Mouse (Mus musculus) limb, embryonic 15.5 days (tissue): ENCODE data around the gene Kcnab1. TPM values are rescaled to one million over a fixed set of nuclear protein-coding genes. Genes with fewer than 3 reads are reported as not detected.

ENCODE experiments used
- ATAC-seq: fragments of 200-750 bp; cut with Nextera tagmentation; 2 replicates; pipeline ENCODE4 v1.8.0; 2017; ENCODE audit warnings: low read depth, moderate TSS enrichment; ENCODE audit not compliant: insufficient number of reproducible peaks, low FRiP score, low TSS enrichment
- H3K27ac ChIP-seq: fragments of 300-500 bp; sonication (generic); 2 replicates; pipeline ENCODE4 v1.5.1; 2015; ENCODE audit warnings: moderate library complexity, mild to moderate bottlenecking, inconsistent platforms
- H3K27me3 ChIP-seq: fragments of 300-500 bp; sonication (generic); 2 replicates; pipeline ENCODE4 v1.6.1; 2015; ENCODE audit warnings: inconsistent platforms
- H3K36me3 ChIP-seq: fragments of 300-500 bp; sonication (generic); 2 replicates; pipeline ENCODE4 v1.6.1; 2015; ENCODE audit warnings: inconsistent platforms
- H3K4me1 ChIP-seq: fragments of 300-500 bp; sonication (generic); 2 replicates; pipeline ENCODE4 v1.6.1; 2015; ENCODE audit warnings: inconsistent platforms
- H3K4me2 ChIP-seq: fragments of 300-500 bp; sonication (generic); 2 replicates; pipeline ENCODE4 v1.6.1; 2015; ENCODE audit warnings: mild to moderate bottlenecking, inconsistent platforms
- H3K4me3 ChIP-seq: fragments of 300-500 bp; sonication (generic); 2 replicates; pipeline ENCODE4 v1.5.1; 2015; ENCODE audit warnings: mild to moderate bottlenecking, inconsistent platforms
- H3K9ac ChIP-seq: fragments of 300-500 bp; sonication (generic); 2 replicates; pipeline ENCODE4 v1.6.1; 2015; ENCODE audit warnings: inconsistent platforms
- H3K9me3 ChIP-seq: fragments of 300-500 bp; sonication (generic); 2 replicates; pipeline ENCODE4 v1.6.1; 2016; ENCODE audit warnings: inconsistent platforms
- WGBS: fragments of 180-500 bp; shearing (Covaris S2); methylation state at CpG from one replicate; pipeline ENCODE4 v1.1.7; 2015; 5-methylcytosine and 5-hydroxymethylcytosine counted together
- polyA plus RNA-seq: library from polyadenylated mRNA; unstranded; fragments of >200 nt; fragmentation: Nextera tagmentation; extraction: Ambion mirVana; gene quantifications from 2 replicates; pipeline ENCODE4 v1.2.1, GENCODE M21; 2015

Kcnab1 gene
- polyA plus RNA-seq, 1 experiment from 2014 or later, result 7.5 TPM

DNA sequence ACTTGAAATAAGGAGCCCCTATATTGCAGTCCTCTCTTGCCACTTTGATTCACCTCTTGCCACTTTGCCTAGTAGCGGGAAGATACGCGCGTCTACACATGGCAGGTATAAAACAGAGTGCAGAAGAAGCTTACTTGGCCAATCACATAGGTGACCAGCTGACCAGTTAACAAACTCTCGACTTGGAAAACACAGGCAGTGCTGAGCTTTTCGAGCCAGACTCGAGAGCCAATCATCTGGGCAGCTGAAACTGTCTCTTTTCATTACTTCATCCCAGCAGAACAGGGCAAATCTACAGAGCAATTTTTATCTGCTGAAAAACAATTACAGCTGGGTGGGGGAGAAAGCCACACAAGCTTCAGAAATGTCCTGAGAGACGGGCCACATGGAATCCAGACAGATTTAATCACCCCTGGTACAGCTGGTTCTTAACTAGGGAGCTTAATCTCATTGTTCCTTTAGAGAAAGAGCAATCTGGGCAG, 96.4 kb downstream of the Kcnab1 start:
- no peak for ATAC-seq

DNA sequence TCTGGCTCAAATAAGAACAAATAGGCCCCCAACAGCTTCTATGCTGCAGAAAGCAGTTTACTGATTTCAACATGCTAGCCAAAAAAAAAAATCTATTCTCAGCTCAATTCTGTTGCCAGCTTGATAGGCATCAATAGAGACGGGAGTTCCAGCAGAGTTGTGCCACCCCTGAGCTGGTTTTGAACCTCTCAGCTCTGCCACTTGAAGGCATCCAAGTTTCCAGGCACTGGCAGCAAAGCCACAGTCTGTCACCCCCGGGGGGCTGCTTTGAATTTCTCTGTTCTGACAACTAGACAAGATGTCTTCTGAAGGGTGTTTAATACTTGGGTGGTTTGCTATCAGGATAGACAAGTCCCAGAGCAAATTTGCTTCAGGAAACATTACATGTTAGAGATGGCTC, 104.5 kb downstream of the Kcnab1 start:
- Histone ChIP-seq H3K27me3 (no peaks in the 10 kb centered on the region), H3K27ac (no peak overlapping the region), H3K9ac (no peak overlapping the region), H3K4me2 (no peak overlapping the region), H3K4me3 (no peak overlapping the region), H3K4me1 (no peaks in the 10 kb centered on the region), H3K9me3 (no peaks in the 10 kb centered on the region), H3K36me3 (no peaks in the 10 kb centered on the region)
- no peak for ATAC-seq
- WGBS, result 75% methylated on average over 2 of the region's 2 CpGs

More for the DNA sequence above, 96.4 kb downstream of the Kcnab1 start:
- H3K9ac ChIP-seq, result no peak overlapping the region
- H3K9me3 ChIP-seq, result no peaks in the 10 kb centered on the region
- H3K4me1 ChIP-seq, result no peaks in the 10 kb centered on the region
- H3K4me2 ChIP-seq, result no peak overlapping the region
- no peak overlapping the region for H3K27ac ChIP-seq
- H3K27me3 ChIP-seq, result no peaks in the 10 kb centered on the region
- WGBS, result 51% methylated on average over 8 of the region's 8 CpGs
- no peaks in the 10 kb centered on the region for H3K36me3 ChIP-seq
- H3K4me3 ChIP-seq, result no peak overlapping the region

GRCm38 (mm10) chr3:65214635-65215034, 105.5 kb downstream of the Kcnab1 start:
- no peak overlapping the region for H3K9ac ChIP-seq
- H3K9me3 ChIP-seq, result no peaks in the 10 kb centered on the region
- 74% methylated on average over 2 of the region's 2 CpGs for WGBS
- no peak overlapping the region for H3K4me3 ChIP-seq
- H3K36me3 ChIP-seq, result no peaks in the 10 kb centered on the region
- H3K4me1 ChIP-seq, result no peaks in the 10 kb centered on the region
- ATAC-seq, result no peak
- H3K4me2 ChIP-seq, result no peak overlapping the region
- H3K27me3 ChIP-seq, result no peaks in the 10 kb centered on the region
- H3K27ac ChIP-seq, result no peak overlapping the region

GRCm38 (mm10) chr3:65217673-65218579, 108.7 kb downstream of the Kcnab1 start:
- no peak for ATAC-seq
- 83% methylated on average over 7 of the region's 7 CpGs for WGBS
- H3K4me2 ChIP-seq, result no peak overlapping the region

DNA sequence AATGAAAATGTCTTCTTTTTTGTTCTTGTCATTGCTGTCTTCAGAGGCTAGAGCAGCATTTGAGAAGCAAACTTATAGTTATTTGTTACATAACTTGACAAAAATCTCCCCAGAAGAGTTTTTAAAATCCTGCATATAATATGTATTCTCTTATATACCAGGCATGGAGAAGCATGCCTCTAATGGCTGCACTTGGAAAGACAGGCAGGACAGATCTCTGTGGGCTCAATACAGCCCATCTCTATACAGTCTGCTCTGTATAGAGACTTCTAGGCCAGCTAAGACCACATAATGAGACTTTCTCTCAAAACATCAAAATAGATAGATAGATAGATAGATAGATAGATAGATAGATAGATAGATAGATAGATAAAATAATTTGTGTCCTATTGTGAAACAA, 111.1 kb downstream of the Kcnab1 start:
- no peak overlapping the region for H3K9ac ChIP-seq
- no peak for ATAC-seq

More at GRCm38 (mm10) chr3:65217673-65218579, 108.7 kb downstream of the Kcnab1 start:
- Histone ChIP-seq H3K27ac (no peak overlapping the region), H3K27me3 (no peaks in the 10 kb centered on the region), H3K4me3 (no peak overlapping the region), H3K36me3 (no peaks in the 10 kb centered on the region), H3K9me3 (no peaks in the 10 kb centered on the region), H3K4me1 (no peaks in the 10 kb centered on the region), H3K9ac (no peak overlapping the region)

GRCm38 (mm10) chr3:65223635-65224034, 114.5 kb downstream of the Kcnab1 start:
- ATAC-seq, result no peak
- Histone ChIP-seq H3K9me3 (no peaks in the 10 kb centered on the region), H3K4me2 (no peak overlapping the region), H3K4me1 (no peaks in the 10 kb centered on the region), H3K27ac (no peak overlapping the region), H3K4me3 (no peak overlapping the region), H3K36me3 (no peaks in the 10 kb centered on the region), H3K27me3 (no peaks in the 10 kb centered on the region), H3K9ac (no peak overlapping the region)
- WGBS, result 72% methylated on average over 2 of the region's 2 CpGs

More for the DNA sequence above, 111.1 kb downstream of the Kcnab1 start:
- no peaks in the 10 kb centered on the region for H3K4me1 ChIP-seq
- H3K27ac ChIP-seq, result no peak overlapping the region
- no peaks in the 10 kb centered on the region for H3K27me3 ChIP-seq
- no peak overlapping the region for H3K4me3 ChIP-seq
- H3K9me3 ChIP-seq, result no peaks in the 10 kb centered on the region
- no peak overlapping the region for H3K4me2 ChIP-seq
- no peaks in the 10 kb centered on the region for H3K36me3 ChIP-seq

GRCm38 (mm10) chr3:65230978-65231377, 121.8 kb downstream of the Kcnab1 start:
- Histone ChIP-seq H3K36me3 (no peaks in the 10 kb centered on the region), H3K4me1 (no peaks in the 10 kb centered on the region), H3K4me2 (no peak overlapping the region), H3K9me3 (no peaks in the 10 kb centered on the region), H3K27me3 (no peaks in the 10 kb centered on the region), H3K27ac (no peak overlapping the region), H3K9ac (no peak overlapping the region), H3K4me3 (no peak overlapping the region)
- 88% methylated on average over 1 of the region's 1 CpGs for WGBS
- ATAC-seq, result no peak

- Histone ChIP-seq H3K9me3 (no peaks in the 10 kb centered on the region), H3K4me3 (no peak overlapping the region), H3K27ac (no peak overlapping the region), H3K4me2 (no peak overlapping the region), H3K4me1 (no peaks in the 10 kb centered on the region), H3K36me3 (no peaks in the 10 kb centered on the region), H3K9ac (no peak overlapping the region), H3K27me3 (no peaks in the 10 kb centered on the region)
- no peak for ATAC-seq
- 85% methylated on average over 11 of the region's 11 CpGs for WGBS
Measured at GRCm38 (mm10) chr3:65231419-65232090, 122.4 kb downstream of the Kcnab1 start.

- Histone ChIP-seq H3K9me3 (no peaks in the 10 kb centered on the region), H3K27ac (no peak overlapping the region), H3K4me2 (no peak overlapping the region), H3K4me3 (no peak overlapping the region), H3K9ac (no peak overlapping the region), H3K4me1 (no peaks in the 10 kb centered on the region), H3K27me3 (no peaks in the 10 kb centered on the region), H3K36me3 (no peaks in the 10 kb centered on the region)
- 60% methylated on average over 6 of the region's 6 CpGs for WGBS
- ATAC-seq, result no peak
Measured at GRCm38 (mm10) chr3:65249023-65249422, 139.8 kb downstream of the Kcnab1 start.

DNA sequence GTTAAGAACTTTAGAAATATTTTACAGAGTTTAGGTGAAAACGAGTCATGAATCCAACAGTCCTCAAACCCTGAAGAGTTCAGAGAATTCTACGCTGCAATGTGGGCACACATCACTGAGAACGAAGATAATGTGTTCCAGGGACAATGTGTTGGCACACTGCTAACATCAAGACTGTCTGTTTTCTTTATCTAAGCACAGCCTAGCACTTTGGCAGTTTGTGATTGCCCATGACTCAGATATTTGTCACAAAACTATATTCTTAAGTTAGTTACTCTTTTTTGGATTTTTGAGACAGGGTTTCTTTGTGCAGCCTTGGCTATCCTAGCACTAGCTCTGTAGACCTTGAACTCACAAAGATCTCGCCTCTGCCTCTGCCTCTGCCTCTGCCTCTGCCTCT, 151.3 kb downstream of the Kcnab1 start:
- Histone ChIP-seq H3K36me3 (no peaks in the 10 kb centered on the region), H3K27ac (no peak overlapping the region), H3K4me1 (no peaks in the 10 kb centered on the region), H3K27me3 (no peaks in the 10 kb centered on the region), H3K4me3 (no peak overlapping the region), H3K9me3 (no peaks in the 10 kb centered on the region), H3K4me2 (no peak overlapping the region), H3K9ac (no peak overlapping the region)
- ATAC-seq, result no peak
- 84% methylated on average over 4 of the region's 4 CpGs for WGBS

DNA sequence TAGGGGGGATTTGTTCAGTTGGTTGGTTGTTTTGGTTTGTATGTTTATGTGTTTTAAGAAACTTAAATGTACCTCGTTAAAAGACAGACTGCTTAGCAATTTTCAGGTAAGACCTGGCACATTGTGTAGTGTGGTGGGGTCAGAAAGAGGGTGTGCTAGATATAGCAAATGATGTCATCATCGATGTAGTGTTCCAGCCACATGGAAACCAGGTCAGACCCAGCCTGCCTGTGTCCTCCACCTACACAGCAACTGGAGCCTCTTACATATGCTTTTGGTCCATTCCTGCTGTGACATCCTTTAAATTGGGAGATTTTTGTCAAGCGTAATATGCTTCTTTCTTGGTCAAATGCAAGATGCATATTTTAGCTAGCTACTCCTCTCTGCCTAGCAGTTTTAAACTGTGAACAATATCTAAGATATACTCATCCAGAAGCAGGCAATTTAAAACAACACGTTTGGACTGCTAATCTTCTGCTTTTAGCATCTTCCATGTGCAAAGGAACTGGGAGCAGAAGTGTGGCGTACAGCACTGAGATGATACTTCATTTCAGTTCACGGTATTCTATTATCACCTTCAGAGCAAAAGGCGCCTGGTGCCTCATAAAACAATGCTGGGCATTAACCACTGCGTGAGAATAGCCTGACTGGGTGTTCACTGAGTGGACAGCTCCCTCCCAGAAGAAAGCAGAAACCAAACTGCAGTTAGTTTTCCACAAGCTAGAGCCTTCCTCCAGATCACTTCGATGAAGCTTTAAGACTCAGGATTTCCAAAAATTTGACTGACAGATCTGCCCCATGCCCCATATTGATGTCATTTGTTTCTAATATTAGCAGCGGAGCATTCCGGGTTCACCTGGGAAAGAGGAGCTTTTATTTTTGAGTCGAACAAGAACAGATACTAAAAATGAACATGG, 153.6 kb downstream of the Kcnab1 start:
- no peaks in the 10 kb centered on the region for H3K9me3 ChIP-seq
- H3K9ac ChIP-seq, result no peak overlapping the region
- H3K27me3 ChIP-seq, result no peaks in the 10 kb centered on the region
- no peaks in the 10 kb centered on the region for H3K36me3 ChIP-seq
- H3K4me2 ChIP-seq, result no peak overlapping the region
- no peak overlapping the region for H3K27ac ChIP-seq
- WGBS, result 68% methylated on average over 12 of the region's 12 CpGs
- no peak overlapping the region for H3K4me3 ChIP-seq
- H3K4me1 ChIP-seq, result no peaks in the 10 kb centered on the region
- no peak for ATAC-seq
